Mouse (Mus musculus) retina, embryonic 14.5 days (tissue): ENCODE results near the gene Prdx1.
"Not testable (repeated sequence)": the region's sequence is repeated elsewhere in the genome, so short reads cannot be mapped to it uniquely, and the experiment has no call there.

Experiments
- DNase-seq: peaks from one replicate; pipeline ENCODE4 v3.0.0-alpha.2; 2015; ENCODE audit warnings: low spot score

Gene Prdx1

GRCm38 (mm10) chr4:116679141-116679540 lies 6.2 kb upstream of the Prdx1 start:
- no peak for DNase-seq

GRCm38 (mm10) chr4:116680521-116680920 lies 4.8 kb upstream of the Prdx1 start:
- DNase-seq, result not testable (repeated sequence)

- no peak for DNase-seq
Measured at GRCm38 (mm10) chr4:116683957-116684356, 1.4 kb upstream of the Prdx1 start.

GRCm38 (mm10) chr4:116684665-116685064 lies 679 bp upstream of the Prdx1 start:
- DNase-seq, result no peak

- DNase-seq, result no peak
Measured at GRCm38 (mm10) chr4:116687041-116687440, 1.7 kb downstream of the Prdx1 start.

GRCm38 (mm10) chr4:116689309-116689876 lies 4.0 kb downstream of the Prdx1 start:
- no peak for DNase-seq

GRCm38 (mm10) chr4:116692146-116692545 lies 6.8 kb downstream of the Prdx1 start:
- DNase-seq, result no peak

GRCm38 (mm10) chr4:116693785-116694184 lies 8.4 kb downstream of the Prdx1 start:
- DNase-seq, result no peak

GRCm38 (mm10) chr4:116698693-116699342 lies 13.5 kb downstream of the Prdx1 start:
- no peak for DNase-seq

GRCm38 (mm10) chr4:116700964-116701363 lies 15.6 kb downstream of the Prdx1 start:
- DNase-seq, result no peak

GRCm38 (mm10) chr4:116703804-116704203 lies 18.5 kb downstream of the Prdx1 start:
- DNase-seq, result peak; percentile 78

GRCm38 (mm10) chr4:116707666-116708065 lies 22.3 kb downstream of the Prdx1 start:
- DNase-seq, result no peak

- peak; percentile 95 for DNase-seq
Measured at GRCm38 (mm10) chr4:116708201-116708764, 22.9 kb downstream of the Prdx1 start, which contains the start of the genes Mmachc and Ccdc163. Mmachc (minus strand) TSS chr4:116708406. Ccdc163 (plus strand) TSS chr4:116708509.

- peak; percentile 13 for DNase-seq
Measured at GRCm38 (mm10) chr4:116708791-116709390, 23.5 kb downstream of the Prdx1 start.

GRCm38 (mm10) chr4:116710154-116710553 lies 24.8 kb downstream of the Prdx1 start:
- DNase-seq, result no peak

- no peak for DNase-seq
Measured at GRCm38 (mm10) chr4:116712536-116712935, 27.2 kb downstream of the Prdx1 start.

GRCm38 (mm10) chr4:116719396-116719795 lies 34.1 kb downstream of the Prdx1 start:
- DNase-seq, result peak; percentile 93

- peak; percentile 99 for DNase-seq
Measured at GRCm38 (mm10) chr4:116720343-116721097, 35.2 kb downstream of the Prdx1 start, which contains the start of gene Tesk2. Tesk2 (plus strand) TSS chr4:116720948.

GRCm38 (mm10) chr4:116721098-116721628 lies 35.8 kb downstream of the Prdx1 start:
- no peak for DNase-seq

- DNase-seq, result peak; percentile 11
Measured at GRCm38 (mm10) chr4:116722230-116722629, 36.9 kb downstream of the Prdx1 start.

GRCm38 (mm10) chr4:116725444-116725843 lies 40.1 kb downstream of the Prdx1 start:
- DNase-seq, result no peak

- DNase-seq, result no peak
Measured at GRCm38 (mm10) chr4:116727401-116727800, 42.1 kb downstream of the Prdx1 start.
